Mouse (Mus musculus) left cerebral cortex, postnatal 25 days (tissue): Measurements from ENCODE around the gene Scn3b. TPM values are rescaled to one million over a fixed set of nuclear protein-coding genes. Genes with fewer than 3 reads are reported as not detected.
A peak's percentile ranks its signal among the peaks of the same experiment; 100 is the strongest.

ENCODE experiments used
- DNase-seq, 2 experiments: peaks; one replicate each; pipeline ENCODE4 v3.0.0; 2022; ENCODE audit warnings: low spot score in 2 of 2, mixed read lengths in 1 of 2
- intact Hi-C: fragments of 180-260 bp; cut with DNase I; formaldehyde crosslinking; loops from one replicate; pipeline ENCODE4 v1.15.1; 2025
- total RNA-seq, 2 experiments: library from RNA; stranded (reverse); gene quantifications; 2 replicates each; pipeline ENCODE4 v1.2.3; 2021

Scn3b gene
- total RNA-seq, 2 experiments from 2014 or later = 112 to 117 TPM

DNA sequence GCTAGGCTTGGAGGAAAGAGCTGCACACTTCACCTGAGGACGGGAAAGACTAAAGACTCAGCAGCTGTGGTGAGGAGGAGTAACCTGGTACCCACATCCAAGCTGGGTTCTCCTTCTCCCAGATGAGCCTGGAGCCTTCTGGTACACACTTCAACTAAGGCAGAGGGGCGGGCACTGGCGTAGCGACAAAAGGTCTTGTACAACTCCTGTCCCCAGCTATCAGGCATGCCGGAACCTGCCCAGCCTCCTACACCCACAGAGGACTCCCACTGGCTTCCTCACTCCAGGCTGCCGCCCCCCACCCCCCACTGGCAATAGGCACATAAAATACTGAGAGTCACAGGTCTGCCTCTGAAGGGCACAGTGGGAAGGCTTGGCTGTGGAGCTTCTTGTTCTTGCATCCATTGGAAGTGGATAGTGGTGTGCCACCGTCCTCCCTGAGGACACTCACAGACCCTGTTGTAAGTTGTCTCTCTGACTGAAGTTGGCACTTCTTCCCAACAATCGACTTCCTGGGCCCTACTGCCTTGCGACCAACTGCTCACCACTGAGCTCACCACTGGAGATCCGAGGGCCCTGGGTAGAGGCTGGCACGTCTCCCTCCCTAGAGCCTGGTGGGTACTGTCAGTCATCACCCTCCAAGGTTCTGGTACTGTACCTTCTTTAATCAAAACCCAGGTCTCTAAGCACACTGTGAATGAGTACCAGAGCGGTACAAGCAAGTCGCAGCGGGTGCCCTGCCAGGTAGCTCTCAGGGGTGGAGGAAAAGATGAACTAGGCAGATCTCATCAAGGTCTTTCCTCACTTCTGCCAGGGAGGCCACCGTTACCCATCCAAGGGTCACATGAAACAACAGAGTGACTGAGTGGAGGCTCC, 62.6 kb downstream of the Scn3b start:
- DNase-seq = no peak
- intact Hi-C loops = loop anchor here (2.0 to 10.0 kb wide), 2 partner anchors 107 to 423 kb away; no protein-coding TSS in a partner anchor

DNA sequence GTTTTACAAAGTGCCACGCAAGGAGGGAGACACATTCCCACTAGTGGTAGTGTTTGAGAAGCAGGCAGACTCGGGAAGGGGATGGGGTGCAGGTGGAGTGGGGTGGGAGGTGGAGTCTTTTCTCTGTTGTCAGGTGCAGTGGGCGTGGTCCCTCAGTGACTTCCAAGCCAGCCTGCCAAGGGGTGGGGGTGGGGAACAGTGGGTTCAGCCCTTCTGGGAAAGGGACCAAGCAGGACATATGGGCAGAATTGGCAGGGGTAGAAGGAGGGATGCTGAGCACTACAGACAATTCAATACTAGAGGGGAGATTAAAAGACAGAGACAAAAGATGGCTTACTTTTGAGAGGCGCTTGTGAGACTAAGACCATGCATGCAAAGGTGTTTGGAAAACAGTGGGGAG, 63.3 kb downstream of the Scn3b start:
- intact Hi-C loops = loop anchor here (10.0 kb wide), 1 partner anchor 422 kb away; no protein-coding TSS in a partner anchor
- DNase-seq = peak in 1 of 2 experiments; percentile 73

- intact Hi-C loops = loop anchor here (10.0 kb wide), 1 partner anchor 422 kb away; no protein-coding TSS in a partner anchor
- DNase-seq = no peak
Observed at GRCm38 (mm10) chr9:40332731-40333648, 64.0 kb downstream of the Scn3b start.

DNA sequence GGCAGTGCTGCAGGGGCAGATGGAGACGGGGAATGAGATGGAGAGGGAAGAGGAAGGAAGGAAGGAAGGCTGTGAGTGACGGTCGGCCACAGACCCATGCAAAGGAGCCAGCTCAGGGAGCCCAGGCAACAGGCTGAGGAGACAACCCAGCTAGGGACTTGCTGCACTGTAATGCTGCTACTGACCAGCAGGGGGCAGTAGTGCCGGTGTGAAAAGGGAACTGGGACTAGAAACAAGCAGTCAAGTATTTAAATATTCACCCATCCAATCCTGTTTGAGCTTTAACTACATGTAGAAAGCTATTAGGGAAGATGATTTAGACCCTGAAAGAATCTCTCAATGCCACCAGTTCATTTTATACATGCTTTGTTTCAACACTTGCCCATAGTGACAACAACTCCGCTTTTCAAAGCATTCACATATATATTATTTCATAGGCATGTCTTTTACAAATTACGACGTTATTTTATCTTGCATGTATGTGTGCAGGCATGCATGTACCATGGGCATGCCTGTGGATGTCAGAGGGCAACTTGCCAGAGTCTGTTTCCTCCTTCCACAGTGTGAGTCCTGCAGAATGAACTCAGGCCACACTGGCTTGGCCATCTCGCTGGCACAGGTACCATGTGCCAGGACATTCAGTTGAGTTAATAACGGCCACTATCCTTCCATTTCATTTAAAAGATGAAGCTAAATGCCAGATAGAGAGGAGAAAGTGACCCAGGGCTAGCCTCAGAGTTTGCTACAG, 64.8 kb downstream of the Scn3b start:
- DNase-seq = peak; percentile 76 to 86
- intact Hi-C loops = loop anchor here (10.0 kb wide), 1 partner anchor 421 kb away; no protein-coding TSS in a partner anchor

DNA sequence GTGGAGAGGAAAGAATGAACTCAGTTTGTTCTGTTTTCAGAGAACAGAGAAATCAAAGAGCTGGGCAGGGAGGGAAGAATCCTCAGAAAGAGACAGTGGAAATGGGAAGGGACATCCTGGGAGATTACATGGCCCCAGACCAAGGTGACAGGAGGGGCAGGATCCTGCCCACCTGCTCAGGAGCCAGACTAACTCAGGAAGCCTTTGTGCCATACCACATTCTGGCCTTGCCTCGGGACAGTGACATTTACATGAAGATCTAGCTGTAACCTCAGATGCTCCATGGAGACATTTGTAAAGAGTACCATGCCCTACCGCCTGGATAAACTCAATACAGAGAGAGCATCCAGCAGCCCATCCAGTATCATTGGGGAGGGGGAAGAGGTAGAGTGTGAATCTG, 65.6 kb downstream of the Scn3b start:
- intact Hi-C loops = loop anchor here (10.0 kb wide), 1 partner anchor 420 kb away; no protein-coding TSS in a partner anchor
- DNase-seq = no peak

DNA sequence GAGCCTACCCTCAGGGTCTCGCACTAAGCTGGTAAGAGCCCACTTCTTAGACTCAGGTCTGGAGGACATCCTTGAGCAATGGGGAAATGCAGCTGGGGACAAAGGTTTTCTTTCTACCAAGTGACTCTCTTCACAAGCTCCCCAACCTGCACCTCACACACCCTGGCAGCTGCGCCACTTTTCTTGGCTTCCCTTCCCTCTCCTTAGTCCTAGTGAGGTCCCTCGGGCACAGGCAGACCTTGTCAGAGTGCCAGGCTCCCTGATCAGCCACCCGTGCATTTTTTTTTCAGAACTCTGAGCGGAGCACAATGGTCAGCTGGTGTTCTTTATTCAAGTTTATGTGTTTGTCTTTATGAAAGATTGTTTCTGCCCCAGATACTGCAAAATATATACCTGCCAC, 67.7 kb downstream of the Scn3b start:
- intact Hi-C loops = loop anchor here (10.0 kb wide), 1 partner anchor 418 kb away; no protein-coding TSS in a partner anchor
- no peak for DNase-seq

DNA sequence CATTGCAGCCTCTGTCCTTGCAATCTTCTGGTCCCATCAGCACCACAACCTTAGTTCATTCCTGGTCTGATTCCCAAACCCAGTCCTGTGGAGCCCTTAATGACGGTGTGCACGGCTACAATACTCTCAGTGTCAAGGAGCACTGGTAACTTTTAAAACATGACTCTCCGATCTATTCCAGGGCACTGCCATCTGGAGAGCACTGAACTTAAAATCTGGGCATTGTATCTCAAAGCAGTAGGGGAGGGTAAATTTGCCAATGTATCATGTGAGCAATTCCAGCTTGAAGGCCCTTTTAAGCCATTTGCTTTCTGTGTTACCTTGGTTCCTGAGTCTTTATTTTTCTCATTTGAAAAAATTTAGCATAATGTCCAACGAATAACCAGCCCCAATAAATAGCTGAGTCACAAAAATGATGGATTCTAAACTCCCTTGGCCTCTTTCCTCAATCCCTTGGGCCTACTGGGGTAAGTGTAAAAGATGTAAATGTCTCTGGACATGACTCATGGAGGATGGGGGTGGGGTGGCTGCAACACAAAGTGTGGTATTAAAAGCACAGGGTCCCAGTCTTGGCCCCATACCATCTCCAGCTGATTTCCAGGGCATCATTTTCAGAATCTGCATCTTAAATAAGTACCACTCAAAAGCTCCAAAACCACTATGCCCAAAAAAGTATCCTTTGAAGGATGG, 68.3 kb downstream of the Scn3b start:
- intact Hi-C loops = loop anchor here (10.0 kb wide), 1 partner anchor 418 kb away; no protein-coding TSS in a partner anchor
- DNase-seq = no peak

GRCm38 (mm10) chr9:40339578-40339977, 70.6 kb downstream of the Scn3b start:
- DNase-seq = peak in 1 of 2 experiments; percentile 54
- intact Hi-C loops = loop anchor here (10.0 kb wide), 1 partner anchor 415 kb away; no protein-coding TSS in a partner anchor

Other genes starting within 250 kb of the Scn3b start
- gene Olfr981, start 247.8 kb upstream of the Scn3b start, total RNA-seq = not detected
- not detected for gene Olfr982, start 195.4 kb upstream of the Scn3b start, total RNA-seq
- not detected for gene Olfr983, start 175.6 kb upstream of the Scn3b start, total RNA-seq
- not detected for gene Olfr984, start 155.0 kb upstream of the Scn3b start, total RNA-seq
- gene Olfr985, start 139.0 kb upstream of the Scn3b start, total RNA-seq = not detected
- gene Tmem225, start 121.1 kb upstream of the Scn3b start, total RNA-seq = not detected
- not detected for gene Olfr986, start 88.3 kb upstream of the Scn3b start, total RNA-seq
- 1 to 10 TPM; 3.4 to 3.5 TPM for gene Zfp202, start 76.9 kb upstream of the Scn3b start, total RNA-seq